Mouse (Mus musculus) E14TG2a.4 (cell line): ENCODE data around the gene Lactbl1.

Experiments
- CTCF ChIP-seq: conservative IDR thresholded peaks from 2 replicates; pipeline ENCODE4 v1.5.1; 2014; ENCODE audit warnings: low read length
- POU5F1 ChIP-seq: IDR thresholded peaks from 2 replicates; pipeline ENCODE4 v1.6.1; 2014; ENCODE audit warnings: low read length, borderline replicate concordance

- no peak for TF ChIP-seq CTCF
- TF ChIP-seq POU5F1 = no peak
Measured at GRCm38 (mm10) chr4:136636511-136636910, 14.1 kb downstream of the Lactbl1 start.
